Mouse (Mus musculus) E14TG2a.4 (cell line): ENCODE measurements around the gene Gabra3.

Source experiments
- CTCF ChIP-seq: conservative IDR thresholded peaks from 2 replicates; pipeline ENCODE4 v1.5.1; 2014; ENCODE audit warnings: low read length
- POU5F1 ChIP-seq: IDR thresholded peaks from 2 replicates; pipeline ENCODE4 v1.6.1; 2014; ENCODE audit warnings: low read length, borderline replicate concordance

DNA sequence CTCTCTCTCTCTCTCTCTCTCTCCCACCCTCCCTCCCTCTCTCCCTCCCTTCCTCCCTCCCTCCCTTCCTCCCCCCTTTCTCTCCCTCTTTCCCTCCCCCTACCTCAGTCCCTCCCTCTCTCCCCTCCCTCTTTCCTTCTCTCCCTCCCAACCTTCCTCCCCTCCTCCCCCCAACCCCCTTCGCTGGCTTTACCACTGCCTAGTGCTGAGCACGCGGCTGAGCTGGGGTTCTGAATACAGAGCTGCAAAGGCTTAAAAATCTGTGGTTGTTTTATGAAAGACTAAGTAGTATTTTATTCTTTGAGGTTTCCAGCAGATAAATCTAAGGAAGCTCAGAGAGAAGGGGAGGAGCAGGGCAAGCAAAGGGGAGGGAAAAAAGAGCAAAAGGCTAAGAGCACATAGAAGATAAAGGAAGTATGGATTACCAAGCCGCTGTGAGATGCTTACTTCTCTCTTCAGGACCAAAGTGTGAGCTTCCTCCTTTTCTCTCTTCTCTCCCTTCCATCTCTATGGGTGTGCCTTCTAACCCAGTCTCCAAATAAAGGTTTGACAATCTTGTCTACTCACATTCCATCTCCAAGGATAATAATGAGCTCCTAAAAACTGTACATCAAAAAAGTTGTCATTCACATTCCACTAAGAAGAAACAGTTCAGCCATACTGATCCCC, at the start of gene Gabra3:
- TF ChIP-seq CTCF (no peak), POU5F1 (no peak)
